Mouse (Mus musculus) lung, embryonic 15.5 days (tissue): ENCODE results near the gene Ccdc136. TPM values are rescaled to one million over a fixed set of nuclear protein-coding genes. Genes with fewer than 3 reads are reported as not detected.

ENCODE experiments used
- ATAC-seq: fragments of 200-750 bp; cut with Nextera tagmentation; 2 replicates; pipeline ENCODE4 v1.8.0; 2017; ENCODE audit warnings: moderate number of reproducible peaks, borderline replicate concordance; ENCODE audit not compliant: low FRiP score, low TSS enrichment; ENCODE audit errors: extremely low read depth
- H3K27ac ChIP-seq: fragments of 300-500 bp; sonication (generic); 2 replicates; pipeline ENCODE4 v1.5.1; 2015; ENCODE audit warnings: moderate library complexity, mild to moderate bottlenecking, inconsistent platforms
- H3K27me3 ChIP-seq: fragments of 300-500 bp; sonication (generic); 2 replicates; pipeline ENCODE4 v1.6.1; 2015; ENCODE audit warnings: inconsistent platforms
- H3K36me3 ChIP-seq: fragments of 300-500 bp; sonication (generic); 2 replicates; pipeline ENCODE4 v1.6.1; 2015; ENCODE audit warnings: inconsistent platforms
- H3K4me1 ChIP-seq: fragments of 300-500 bp; sonication (generic); 2 replicates; pipeline ENCODE4 v1.6.1; 2015; ENCODE audit warnings: inconsistent platforms
- H3K4me2 ChIP-seq: fragments of 300-500 bp; sonication (generic); 2 replicates; pipeline ENCODE4 v1.6.1; 2015; ENCODE audit warnings: inconsistent platforms, mild to moderate bottlenecking, moderate library complexity
- H3K4me3 ChIP-seq: fragments of 300-500 bp; sonication (generic); 2 replicates; pipeline ENCODE4 v1.5.1; 2015; ENCODE audit warnings: mild to moderate bottlenecking, inconsistent platforms
- H3K9ac ChIP-seq: fragments of 300-500 bp; sonication (generic); 2 replicates; pipeline ENCODE4 v1.6.1; 2015; ENCODE audit warnings: inconsistent platforms
- H3K9me3 ChIP-seq: fragments of 300-500 bp; sonication (generic); 2 replicates; pipeline ENCODE4 v1.6.1; 2016; ENCODE audit warnings: inconsistent platforms
- WGBS: fragments of 180-500 bp; shearing (Covaris S2); methylation state at CpG from one replicate; pipeline ENCODE4 v1.1.7; 2015; 5-methylcytosine and 5-hydroxymethylcytosine counted together
- polyA plus RNA-seq: library from polyadenylated mRNA; unstranded; fragments of >200 nt; fragmentation: Nextera tagmentation; extraction: Ambion mirVana; gene quantifications from 2 replicates; pipeline ENCODE4 v1.2.1, GENCODE M21; 2015

Gene Ccdc136
- polyA plus RNA-seq, 1 experiment from 2014 or later = 7.8 TPM

GRCm38 (mm10) chr6:29444773-29445172 lies 48.7 kb downstream of the Ccdc136 start:
- peaks cover 14% of the 10 kb centered on the region; the same call in 1 of the 2 replicates for H3K36me3 ChIP-seq
- 63% methylated on average over 11 of the region's 11 CpGs for WGBS
- ATAC-seq = no peak

DNA sequence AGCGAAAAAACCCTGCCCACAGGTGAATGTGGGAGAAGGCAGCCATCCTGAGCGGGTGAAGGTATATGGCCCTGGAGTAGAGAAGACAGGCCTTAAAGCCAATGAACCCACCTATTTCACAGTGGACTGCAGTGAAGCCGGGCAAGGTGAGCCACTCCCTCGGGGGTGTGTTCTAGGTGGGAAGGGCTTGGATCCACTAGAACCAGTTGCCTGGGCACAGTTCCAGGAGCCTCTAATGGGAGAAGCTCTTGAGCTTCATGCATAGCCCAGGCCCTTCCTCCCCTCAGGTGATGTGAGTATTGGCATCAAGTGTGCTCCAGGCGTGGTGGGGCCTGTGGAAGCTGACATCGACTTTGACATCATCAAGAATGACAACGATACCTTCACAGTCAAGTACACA lies 49.2 kb downstream of the Ccdc136 start:
- Histone ChIP-seq H3K27ac (no peak overlapping the region), H3K9ac (no peak overlapping the region), H3K4me3 (no peak overlapping the region), H3K36me3 (peaks cover 14% of the 10 kb centered on the region; the same call in 1 of the 2 replicates), H3K4me1 (no peaks in the 10 kb centered on the region), H3K4me2 (no peak overlapping the region), H3K27me3 (no peaks in the 10 kb centered on the region), H3K9me3 (no peaks in the 10 kb centered on the region)
- 75% methylated on average over 7 of the region's 7 CpGs for WGBS
- ATAC-seq = 0 out of 2 replicates have a peak, but pooled peaks have one; percentile 6

More at GRCm38 (mm10) chr6:29444773-29445172, 48.7 kb downstream of the Ccdc136 start:
- H3K27ac ChIP-seq = no peak overlapping the region
- H3K4me1 ChIP-seq = no peaks in the 10 kb centered on the region
- no peaks in the 10 kb centered on the region for H3K9me3 ChIP-seq
- no peak overlapping the region for H3K9ac ChIP-seq
- no peak overlapping the region for H3K4me2 ChIP-seq
- H3K4me3 ChIP-seq = no peak overlapping the region
- no peaks in the 10 kb centered on the region for H3K27me3 ChIP-seq

- H3K9me3 ChIP-seq = no peaks in the 10 kb centered on the region
- H3K36me3 ChIP-seq = peaks cover 15% of the 10 kb centered on the region; the same call in 1 of the 2 replicates
- H3K4me2 ChIP-seq = no peak overlapping the region
- no peak overlapping the region for H3K4me3 ChIP-seq
- 27% methylated on average over 4 of the region's 4 CpGs for WGBS
- no peaks in the 10 kb centered on the region for H3K4me1 ChIP-seq
- H3K27me3 ChIP-seq = no peaks in the 10 kb centered on the region
- H3K9ac ChIP-seq = no peak overlapping the region
- ATAC-seq = no peak
- H3K27ac ChIP-seq = no peak overlapping the region
Measured at GRCm38 (mm10) chr6:29449858-29450257, 53.7 kb downstream of the Ccdc136 start.

DNA sequence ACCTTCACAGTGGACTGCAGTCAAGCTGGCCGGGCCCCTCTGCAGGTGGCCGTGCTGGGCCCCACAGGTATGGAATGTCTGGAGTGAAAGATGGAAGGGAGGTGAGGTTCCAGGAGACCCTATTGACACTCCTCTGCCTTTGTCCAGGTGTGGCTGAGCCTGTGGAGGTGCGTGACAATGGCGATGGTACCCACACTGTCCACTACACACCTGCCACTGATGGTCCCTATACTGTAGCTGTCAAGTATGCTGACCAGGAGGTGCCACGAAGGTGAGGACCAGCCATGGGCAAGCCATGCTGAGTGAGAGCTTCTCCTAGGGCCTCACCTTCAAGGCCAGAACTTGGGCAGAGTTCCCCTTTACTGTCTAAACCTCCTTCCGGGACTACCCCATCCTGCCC lies 54.6 kb downstream of the Ccdc136 start:
- H3K4me1 ChIP-seq = no peaks in the 10 kb centered on the region
- no peak overlapping the region for H3K9ac ChIP-seq
- ATAC-seq = no peak
- no peak overlapping the region for H3K27ac ChIP-seq
- H3K4me3 ChIP-seq = no peak overlapping the region
- peaks cover 12% of the 10 kb centered on the region; the same call in 1 of the 2 replicates for H3K36me3 ChIP-seq
- H3K4me2 ChIP-seq = no peak overlapping the region
- 90% methylated on average over 6 of the region's 6 CpGs for WGBS
- H3K27me3 ChIP-seq = no peaks in the 10 kb centered on the region
- H3K9me3 ChIP-seq = no peaks in the 10 kb centered on the region

GRCm38 (mm10) chr6:29461502-29461901 lies 65.4 kb downstream of the Ccdc136 start:
- 52% methylated on average over 7 of the region's 7 CpGs for WGBS

DNA sequence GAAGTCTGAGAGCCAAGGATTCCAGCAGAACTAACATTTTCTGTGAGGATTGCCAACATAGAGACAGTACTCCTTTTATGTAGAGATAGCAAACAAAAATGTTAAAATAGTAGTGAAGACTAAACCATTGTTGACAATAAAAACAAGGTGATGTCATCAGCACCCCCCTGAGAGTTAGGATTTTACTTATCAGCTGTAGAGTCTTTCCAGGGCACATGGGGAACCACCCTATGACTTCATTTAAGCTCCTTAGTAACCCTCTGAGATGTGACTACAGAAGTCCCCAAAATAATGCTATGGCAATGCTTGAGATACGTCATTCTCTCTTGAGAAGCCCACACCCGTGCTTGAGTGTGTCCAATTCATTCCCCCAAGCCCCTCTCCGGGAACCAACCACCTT lies 67.3 kb downstream of the Ccdc136 start:
- H3K9ac ChIP-seq = no peak overlapping the region
- 66% methylated on average over 3 of the region's 3 CpGs for WGBS
- no peak overlapping the region for H3K27ac ChIP-seq
- ATAC-seq = no peak
- no peak overlapping the region for H3K4me2 ChIP-seq
- H3K9me3 ChIP-seq = no peaks in the 10 kb centered on the region
- H3K4me3 ChIP-seq = no peak overlapping the region
- peaks cover 2% of the 10 kb centered on the region; the same call in 1 of the 2 replicates for H3K4me1 ChIP-seq
- no peaks in the 10 kb centered on the region for H3K36me3 ChIP-seq
- no peaks in the 10 kb centered on the region for H3K27me3 ChIP-seq

More at GRCm38 (mm10) chr6:29461502-29461901, 65.4 kb downstream of the Ccdc136 start:
- Histone ChIP-seq H3K4me1 (no peaks in the 10 kb centered on the region), H3K4me3 (no peak overlapping the region), H3K9ac (no peak overlapping the region), H3K27ac (no peak overlapping the region), H3K36me3 (no peaks in the 10 kb centered on the region), H3K9me3 (no peaks in the 10 kb centered on the region), H3K4me2 (no peak overlapping the region), H3K27me3 (no peaks in the 10 kb centered on the region)
- no peak for ATAC-seq

- under 1% methylated on average over 39 of the region's 39 CpGs for WGBS
- peak within 1 kb of the TSS; percentile 76 for H3K4me3 ChIP-seq
- ATAC-seq = peak; percentile 94
Measured at GRCm38 (mm10) chr6:29467583-29468354, 71.7 kb downstream of the Ccdc136 start, which contains the start of gene Atp6v1f. TSS of gene Atp6v1f (plus strand) at chr6:29467718.

GRCm38 (mm10) chr6:29468851-29469250 lies 72.7 kb downstream of the Ccdc136 start:
- no peak for ATAC-seq
- Histone ChIP-seq H3K4me1 (peaks cover 10% of the 10 kb centered on the region; the same call in 1 of the 2 replicates), H3K4me2 (peak overlapping the region; percentile 80), H3K27ac (no peak overlapping the region), H3K9ac (peak overlapping the region; percentile 58), H3K27me3 (no peaks in the 10 kb centered on the region), H3K9me3 (no peaks in the 10 kb centered on the region), H3K4me3 (peak overlapping the region; percentile 76), H3K36me3 (peaks cover 8% of the 10 kb centered on the region)
- 83% methylated on average over 3 of the region's 3 CpGs for WGBS

More at GRCm38 (mm10) chr6:29467583-29468354, 71.7 kb downstream of the Ccdc136 start, which contains the start of gene Atp6v1f:
- no peaks in the 10 kb centered on the region for H3K9me3 ChIP-seq
- peak within 1 kb of the TSS; percentile 58 for H3K9ac ChIP-seq
- H3K36me3 ChIP-seq = peaks cover 8% of the 10 kb centered on the region
- H3K27me3 ChIP-seq = no peaks in the 10 kb centered on the region
- H3K4me2 ChIP-seq = peak within 1 kb of the TSS; percentile 80
- H3K4me1 ChIP-seq = peaks cover 10% of the 10 kb centered on the region; the same call in 1 of the 2 replicates
- H3K27ac ChIP-seq = peak within 1 kb of the TSS; percentile 13; the same call in 1 of the 2 replicates

- 93% methylated on average over 4 of the region's 4 CpGs for WGBS
- Histone ChIP-seq H3K36me3 (peaks cover 8% of the 10 kb centered on the region), H3K4me2 (no peak within 1 kb of the TSS), H3K27me3 (no peaks in the 10 kb centered on the region), H3K4me3 (no peak within 1 kb of the TSS), H3K4me1 (peaks cover 16% of the 10 kb centered on the region), H3K9ac (no peak within 1 kb of the TSS), H3K27ac (no peak within 1 kb of the TSS), H3K9me3 (no peaks in the 10 kb centered on the region)
- no peak for ATAC-seq
Measured at GRCm38 (mm10) chr6:29471137-29471536, 75.0 kb downstream of the Ccdc136 start, which contains the start of gene Atp6v1fnb. TSS of gene Atp6v1fnb (plus strand) at chr6:29471437.

GRCm38 (mm10) chr6:29473941-29474691 lies 78.0 kb downstream of the Ccdc136 start:
- Histone ChIP-seq H3K27ac (no peak overlapping the region), H3K9ac (peak overlapping the region; percentile 23; the same call in 1 of the 2 replicates), H3K9me3 (no peaks in the 10 kb centered on the region), H3K4me3 (peak overlapping the region; percentile 44), H3K27me3 (no peaks in the 10 kb centered on the region), H3K36me3 (peaks cover 8% of the 10 kb centered on the region), H3K4me1 (peaks cover 7% of the 10 kb centered on the region), H3K4me2 (peak overlapping the region; percentile 76)
- ATAC-seq = peak; percentile 94
- 2% methylated on average over 33 of the region's 33 CpGs for WGBS

GRCm38 (mm10) chr6:29474736-29475135 lies 78.6 kb downstream of the Ccdc136 start:
- H3K4me1 ChIP-seq = peaks cover 6% of the 10 kb centered on the region
- no peaks in the 10 kb centered on the region for H3K9me3 ChIP-seq
- 58% methylated on average over 2 of the region's 2 CpGs for WGBS
- H3K36me3 ChIP-seq = peaks cover 8% of the 10 kb centered on the region
- no peak for ATAC-seq
- no peaks in the 10 kb centered on the region for H3K27me3 ChIP-seq
- no peak overlapping the region for H3K4me2 ChIP-seq
- H3K27ac ChIP-seq = no peak overlapping the region
- H3K9ac ChIP-seq = no peak overlapping the region
- H3K4me3 ChIP-seq = no peak overlapping the region
